In genomic region chr4:130899782-130900427, GRCm38 (mm10) we compare ENCODE assay signal across 10 mouse cellular contexts. TPM values are rescaled to one million over a fixed set of nuclear protein-coding genes. Genes with fewer than 3 reads are reported as not detected.
A peak's percentile ranks its signal among the peaks of the same experiment; 100 is the strongest.
DNase-seq lines count a peak whose midpoint lies in the region; TF ChIP-seq lines count a peak whose summit lies in the region.
"Had no signal": no experiment of that assay in that cellular context is flagged by ENCODE, and none has a peak within 500 bp of the region (broad histone marks: within the 10 kb centered on the region; RNA-seq: fewer than 3 reads in every experiment).

No protein-coding gene starts in this region.

- peak; percentile 18 for DNase-seq in kidney, adult 18-20 months
- no peak for DNase-seq in kidney, postnatal 4 days
- DNase-seq in A20 (ENCODE audit: low read depth, low spot score), result peak; percentile 56
- peak; percentile 53 to 62 for DNase-seq in kidney, postnatal 36 days
- no peak for DNase-seq in layer of hippocampus, adult 9-10 months (ENCODE audit: low spot score)
- no peak for DNase-seq in adrenal gland, adult (ENCODE audit: inconsistent age in 2 of 2, low spot score in 1 of 2)
- DNase-seq in right cerebral cortex, postnatal 36 days (ENCODE audit: low spot score in 2 of 2), result no peak

- H3K27ac ChIP-seq in bone marrow macrophage, adult 2 months (ENCODE audit: insufficient read depth, low read depth, low read length), result peak overlapping the region; percentile 60
- H3K27ac ChIP-seq: hindbrain, embryonic 14.5 days; neural tube, embryonic 15.5 days had no signal

- no peak overlapping the region for H3K4me3 ChIP-seq in bone marrow macrophage, adult 2 months (ENCODE audit: insufficient read depth, low read length)
- H3K4me3 ChIP-seq: neural tube, embryonic 15.5 days had no signal

- H3K4me1 ChIP-seq in bone marrow macrophage, adult 2 months (ENCODE audit: control insufficient read depth, insufficient read depth, low read length), result peaks cover 38% of the 10 kb centered on the region
- H3K4me1 ChIP-seq: neural tube, embryonic 15.5 days had no signal

- 0 out of 2 replicates have a peak, but pooled peaks have one; percentile 4 for TF ChIP-seq CTCF in bone marrow macrophage, adult 2 months (IDR thresholded peaks at IDR 0.05; ENCODE audit: low read depth, low read length)

- TF ChIP-seq POLR2A in bone marrow macrophage, adult 2 months (IDR thresholded peaks at IDR 0.05; ENCODE audit: borderline replicate concordance, low read depth, low read length), result no peak

RNA-seq across cellular contexts. Expression of gene Laptm5, which starts 13.0 kb away (rescaled TPM):
- polyA plus RNA-seq in bone marrow macrophage, adult 2 months (2012; ENCODE audit: insufficient read depth, insufficient read length, missing spikeins), result 1,649 and 1,910 TPM in 2 replicates

RNA-seq across cellular contexts. Expression of gene Matn1, which starts 44.3 kb away (rescaled TPM):
- 0.46 TPM in 1 of 2 replicates, not detected in the other for polyA plus RNA-seq in bone marrow macrophage, adult 2 months (2012; ENCODE audit: insufficient read depth, insufficient read length, missing spikeins)
- polyA plus RNA-seq: hindbrain, embryonic 14.5 days had no signal

Comparison
In these comparisons a context has a peak if more than half of its experiments do, and no peak if none do; other contexts are left out.
1. DNase-seq: peak in kidney, adult 18-20 months (single experiment), A20 (single experiment) and kidney, postnatal 36 days (2 of 2); none in kidney, postnatal 4 days (0 of 2), layer of hippocampus, adult 9-10 months (single experiment), adrenal gland, adult (0 of 2) and right cerebral cortex, postnatal 36 days (0 of 2).